Mouse (Mus musculus): ENCODE measurements around the gene Rara. TPM values are rescaled to one million over a fixed set of nuclear protein-coding genes. Genes with fewer than 3 reads are reported as not detected.

Gene Rara
- total RNA-seq, 2 experiments from 2014 or later: 18.5 to 18.7 TPM

DNA sequence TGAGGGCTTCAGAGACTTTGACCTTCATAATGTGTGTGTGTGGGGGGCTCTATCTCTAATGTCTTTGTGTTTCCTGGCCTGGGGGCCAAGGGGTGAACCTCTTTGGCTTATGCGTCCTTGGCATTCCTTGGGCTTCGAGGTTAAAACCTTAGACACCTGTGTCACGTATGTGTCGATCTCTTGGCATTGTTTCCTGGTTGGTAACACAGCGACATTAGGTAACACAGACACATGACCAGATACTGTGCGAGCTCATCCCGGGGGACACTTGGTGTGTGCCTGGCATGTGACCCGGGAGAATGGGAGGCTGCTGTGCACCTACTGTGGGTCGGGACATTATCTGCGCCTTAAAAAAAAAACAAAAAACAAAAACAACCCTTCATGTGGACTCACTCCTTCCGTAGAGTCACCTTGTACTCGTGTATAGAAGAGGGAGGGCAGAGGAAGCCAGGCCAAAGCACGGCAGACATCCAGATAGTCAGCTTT, 26.3 kb downstream of the Rara start:
- no peak for DNase-seq

DNA sequence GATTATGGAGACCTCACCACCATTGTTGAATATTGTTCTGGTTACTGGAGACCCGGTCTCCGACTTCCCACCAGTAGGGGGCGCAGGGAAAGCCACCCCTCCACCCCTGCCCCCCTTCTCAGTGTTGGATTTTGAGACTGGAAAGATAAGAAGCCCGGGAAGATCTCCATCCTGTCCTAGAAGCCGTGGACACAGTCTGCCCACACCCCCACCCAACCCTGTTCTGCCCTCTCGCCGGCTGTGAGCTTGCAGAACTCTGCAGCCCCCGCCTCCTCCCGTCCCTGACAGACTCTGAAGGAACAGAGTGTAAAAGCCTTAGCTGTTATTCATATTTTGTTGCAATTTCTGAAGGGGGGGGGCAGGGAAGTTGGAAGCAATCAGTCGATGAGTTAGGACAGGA, 26.8 kb downstream of the Rara start:
- no peak for DNase-seq

DNA sequence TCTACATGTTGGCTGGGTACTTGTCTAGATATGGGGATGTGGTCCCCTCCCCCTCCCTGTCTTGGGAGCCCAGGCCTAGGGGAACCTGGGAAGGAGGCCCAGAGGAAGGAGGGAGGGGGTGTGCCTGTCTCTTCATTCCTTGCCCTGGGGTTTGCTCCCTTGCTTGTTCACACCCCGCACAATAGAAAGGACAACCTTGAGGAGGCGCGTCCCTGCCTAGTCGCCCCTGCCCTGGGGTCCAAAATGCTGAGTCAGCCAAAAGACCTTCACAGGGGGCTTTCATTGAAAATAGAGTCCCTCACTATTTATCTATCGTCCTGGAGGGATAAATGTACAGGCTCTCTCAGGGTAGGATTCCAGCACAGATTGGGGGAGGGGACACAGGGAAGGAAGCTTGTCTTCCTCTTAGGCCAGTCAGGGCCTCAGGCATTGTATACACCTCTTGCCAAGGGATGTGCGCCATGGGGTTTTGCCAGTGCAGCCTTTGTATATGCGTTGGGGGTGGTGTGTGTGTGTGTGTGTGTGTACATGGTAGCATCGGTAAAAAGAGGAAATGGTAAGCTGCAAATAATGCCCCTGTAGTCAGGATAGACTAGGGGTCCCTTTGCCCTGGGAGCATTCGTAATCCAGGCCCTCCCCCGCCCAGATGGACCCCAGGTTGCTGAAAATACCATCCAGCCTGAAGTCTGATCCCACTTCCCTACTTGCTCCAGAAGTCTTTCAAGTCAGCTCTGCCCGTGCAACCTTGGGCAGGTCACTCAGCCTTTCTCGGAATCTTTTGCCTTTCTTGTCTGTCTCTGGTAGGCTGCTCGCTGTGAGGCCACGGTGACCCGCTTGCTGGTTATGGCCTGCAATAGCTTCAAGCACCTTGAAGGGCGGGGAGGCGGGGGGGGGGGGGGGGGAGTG, 27.4 kb downstream of the Rara start:
- DNase-seq: no peak

DNA sequence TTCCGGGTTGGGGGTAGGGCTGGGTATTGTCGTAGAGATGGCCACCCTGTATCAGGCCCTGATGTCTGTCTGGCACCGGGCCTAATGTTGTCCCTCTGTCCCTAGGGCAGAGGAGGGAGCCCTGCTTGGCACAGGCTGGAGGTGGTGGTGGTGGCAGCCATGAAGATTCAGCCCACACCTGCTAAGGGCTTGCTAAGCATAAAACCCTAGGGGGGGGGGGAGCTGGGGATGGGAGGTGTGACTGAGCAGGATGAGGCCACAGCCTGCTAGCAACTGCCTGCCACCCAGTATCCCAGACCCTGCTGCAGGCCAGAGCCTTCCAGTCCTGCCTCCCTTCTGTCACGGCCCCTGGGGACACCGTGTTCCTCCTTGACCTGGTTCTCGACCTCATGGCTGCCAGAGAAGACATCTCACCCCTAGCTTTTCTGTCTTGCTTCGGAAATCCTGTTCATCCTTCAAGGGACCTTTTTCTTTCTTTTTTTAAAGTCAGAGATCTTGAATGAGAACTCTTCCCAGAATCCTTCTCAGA, 28.2 kb downstream of the Rara start:
- DNase-seq: no peak

DNA sequence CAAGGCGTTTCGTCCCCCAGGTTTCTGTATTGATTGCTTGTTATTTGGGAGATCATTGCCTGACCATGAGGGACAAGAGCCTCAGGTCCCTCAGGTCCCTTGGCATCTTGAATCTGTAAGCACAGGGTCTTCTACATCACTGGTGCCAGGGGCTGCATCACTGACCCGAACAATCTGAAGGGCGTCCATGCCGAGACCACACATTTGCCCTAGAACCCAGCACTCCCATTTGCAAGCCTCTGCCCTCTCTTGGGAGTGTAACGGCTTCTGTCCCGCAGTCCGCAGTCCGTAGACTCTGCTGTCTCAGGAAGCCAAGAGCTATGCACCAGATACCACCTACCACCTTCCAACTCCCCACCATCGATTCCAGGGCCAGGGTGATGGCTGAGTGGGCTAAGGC, 28.7 kb downstream of the Rara start:
- DNase-seq: no peak

DNA sequence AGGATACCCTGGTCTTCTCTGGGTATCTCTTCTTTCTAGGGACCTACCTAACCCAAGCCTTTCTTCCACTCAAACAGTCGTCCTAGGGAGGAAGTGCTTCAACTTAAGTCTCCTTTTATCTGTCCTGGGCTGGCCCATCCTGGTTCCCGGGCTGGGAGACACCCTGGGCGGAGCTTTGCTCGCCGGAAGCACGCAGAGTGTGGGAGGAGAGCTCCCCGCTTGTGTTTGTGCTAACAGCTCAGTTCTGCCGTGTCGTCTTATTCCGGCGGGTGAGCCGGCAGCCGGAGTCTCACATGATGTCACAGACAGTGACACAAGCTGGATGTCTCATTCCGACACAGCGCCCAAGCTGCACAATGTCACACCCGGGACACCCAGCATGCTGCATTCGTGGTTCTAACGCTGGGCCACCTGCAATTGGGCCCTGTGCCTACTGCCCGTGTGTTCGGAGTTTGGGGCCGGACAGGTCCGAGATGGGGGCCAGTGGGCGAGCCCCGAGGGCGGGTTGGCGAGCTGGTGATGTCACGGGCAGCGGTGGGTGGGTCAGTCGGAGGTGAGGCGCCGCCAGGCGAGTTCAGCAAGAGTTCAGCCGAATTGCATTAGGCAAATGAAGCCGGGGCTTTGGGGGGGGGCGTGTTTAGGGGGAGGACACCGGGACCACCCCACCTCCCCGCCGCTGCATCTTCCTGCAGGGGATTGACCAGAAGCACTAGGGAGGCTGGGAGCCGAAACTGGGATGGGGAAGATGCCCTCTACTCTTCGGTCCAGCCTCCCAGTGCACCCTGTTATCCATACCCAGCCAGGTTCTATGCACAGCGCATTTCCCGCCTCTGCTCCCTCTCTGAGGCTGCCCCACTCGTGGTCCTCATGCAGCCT, 32.1 kb downstream of the Rara start:
- peak in 1 of 2 experiments; percentile 72 for DNase-seq

DNA sequence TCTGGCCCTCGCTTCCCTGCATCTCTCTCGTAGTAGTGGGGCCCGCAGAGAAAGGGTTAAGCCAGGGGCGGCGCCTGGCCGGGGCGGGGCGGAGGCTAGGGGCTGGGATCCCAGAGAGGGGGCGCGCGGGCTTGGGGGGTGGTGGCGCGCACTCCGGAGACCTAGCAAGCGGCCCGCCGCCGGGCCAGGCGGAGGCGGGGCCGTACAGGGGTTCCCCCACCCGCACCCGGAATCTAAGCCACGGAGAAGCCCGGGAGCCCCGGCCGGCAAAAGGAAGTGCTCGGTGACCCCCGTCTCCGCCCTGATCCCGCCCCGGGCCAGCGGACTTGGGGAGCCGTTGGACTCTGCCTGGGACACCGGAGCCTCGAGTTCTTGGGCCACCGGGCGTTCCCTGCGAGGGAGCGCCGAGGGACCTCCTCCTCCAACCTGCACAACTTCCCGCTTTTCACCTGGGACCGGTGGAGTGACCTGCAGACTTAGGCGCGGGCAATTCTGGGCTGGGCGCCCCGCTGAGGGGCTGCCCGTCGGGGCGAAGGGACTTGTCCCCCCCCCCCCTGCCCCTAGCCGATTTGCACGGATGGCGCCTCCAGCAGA, 32.8 kb downstream of the Rara start:
- DNase-seq: no peak

DNA sequence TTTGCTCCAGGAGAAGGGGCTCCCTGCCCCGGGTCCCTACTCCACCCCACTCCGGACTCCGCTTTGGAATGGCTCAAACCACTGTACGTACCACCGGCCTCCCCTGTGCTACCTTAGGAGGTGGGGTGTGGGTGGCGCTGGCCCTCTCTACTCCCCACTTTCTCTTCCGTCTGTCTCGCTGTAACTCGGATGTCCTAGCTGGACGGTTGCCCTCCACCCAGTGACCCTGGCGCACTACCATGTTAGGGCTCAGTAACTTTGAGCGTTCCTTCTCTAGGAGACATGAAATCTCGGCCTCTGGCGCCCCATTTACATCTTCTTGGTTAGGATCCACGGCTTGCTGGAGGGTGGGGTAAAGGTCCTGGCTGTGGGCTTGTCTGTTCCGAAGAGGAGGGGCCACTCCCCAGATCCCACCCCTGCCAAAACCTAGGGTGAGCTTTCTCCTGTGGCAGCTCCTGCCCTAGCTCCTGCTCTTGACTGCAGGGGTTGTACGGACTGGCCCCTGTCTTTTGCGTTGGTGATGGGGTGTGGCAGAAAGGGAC, 33.5 kb downstream of the Rara start:
- no peak for DNase-seq

DNA sequence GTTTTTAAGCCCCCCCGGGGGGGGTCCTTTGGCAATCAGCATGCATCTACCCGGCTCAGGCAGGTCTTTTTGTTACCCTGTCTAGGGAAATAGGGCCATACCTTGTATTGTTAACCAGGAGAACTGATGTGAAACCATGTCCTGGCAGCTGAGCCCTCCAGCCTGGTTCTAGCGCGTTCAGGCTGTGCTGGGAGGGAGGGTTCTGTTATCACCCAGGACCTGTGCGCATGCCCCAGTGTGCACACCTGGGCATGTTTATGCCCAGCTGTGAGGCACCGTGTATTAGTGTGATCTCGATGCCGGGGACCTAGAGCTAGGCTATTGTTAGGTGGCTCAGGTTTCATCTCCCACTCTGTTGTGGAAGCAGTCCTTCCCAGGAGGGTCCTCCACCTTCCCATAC, 34.1 kb downstream of the Rara start:
- no peak for DNase-seq

DNA sequence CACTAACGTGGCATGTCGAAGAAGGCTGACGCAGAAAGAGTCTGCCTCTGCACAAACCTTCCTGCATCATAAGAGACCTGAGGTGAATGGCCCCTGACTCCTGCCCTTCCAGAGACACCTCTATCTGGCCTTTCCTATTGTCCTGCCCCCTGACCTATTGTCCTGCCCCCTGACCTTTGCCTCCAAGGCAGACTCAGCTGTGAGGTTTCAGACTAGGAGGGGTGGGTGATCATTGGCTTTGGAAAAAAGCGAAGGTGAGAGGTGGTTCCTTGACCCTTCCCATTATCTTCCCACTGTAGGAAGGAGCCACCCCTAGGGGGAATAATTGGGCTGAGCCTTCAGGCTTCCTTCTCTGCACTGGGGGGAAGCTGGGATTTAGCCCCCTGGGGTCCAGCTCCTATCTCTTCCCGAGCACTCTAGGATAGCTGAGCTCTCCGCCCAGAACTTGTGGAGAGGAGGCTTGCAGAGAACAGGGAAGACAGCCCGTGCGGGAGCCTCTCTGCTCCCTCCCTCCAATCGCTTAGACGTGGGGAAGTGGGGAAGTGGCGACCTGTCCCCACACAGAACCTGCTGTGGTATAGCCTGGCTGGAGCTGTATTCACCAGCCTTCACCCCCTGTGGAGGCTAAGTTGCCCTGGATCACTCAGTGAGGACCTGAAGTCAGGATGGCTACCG, 34.9 kb downstream of the Rara start:
- DNase-seq: no peak

DNA sequence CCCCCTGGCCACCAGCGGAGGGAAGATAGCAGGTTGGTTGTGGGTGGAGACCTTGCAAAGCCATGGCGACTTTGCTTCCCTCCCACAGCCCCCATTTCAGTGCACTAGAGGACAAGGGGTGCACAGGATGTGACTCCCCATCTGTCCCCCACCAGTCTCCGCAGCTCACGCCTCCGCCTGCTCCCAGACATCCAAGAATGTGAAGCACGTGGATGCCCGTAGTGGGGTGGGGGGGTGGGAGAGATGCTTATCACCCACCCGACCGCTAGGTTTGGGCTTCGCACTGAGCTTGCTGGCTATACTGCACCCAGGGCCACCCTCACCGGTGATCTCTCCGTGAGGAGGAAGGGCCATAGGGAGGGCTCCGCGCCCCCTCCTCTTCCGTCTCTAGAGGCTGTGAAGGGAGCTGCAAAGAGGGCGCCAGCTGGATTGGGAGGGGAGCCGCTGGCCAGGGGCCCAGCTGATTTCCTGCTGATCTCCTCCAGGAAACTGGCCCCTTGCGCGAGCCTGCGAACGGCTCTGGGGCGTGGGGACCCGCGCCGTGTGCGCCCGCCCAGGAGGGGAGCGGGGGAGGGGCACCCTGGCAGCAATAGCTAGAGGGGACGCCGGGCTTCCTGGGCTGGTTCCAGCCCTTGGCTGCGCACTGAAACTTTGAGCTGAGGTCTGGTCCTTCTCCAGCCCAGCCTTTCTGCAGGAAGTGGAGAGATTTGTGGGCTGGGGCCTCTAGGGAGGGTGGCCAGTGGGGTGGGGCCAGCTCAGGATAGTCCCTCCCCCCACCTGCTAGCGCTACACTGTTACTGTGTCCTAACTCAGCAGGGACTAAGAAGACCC, 35.8 kb downstream of the Rara start:
- DNase-seq: no peak

DNA sequence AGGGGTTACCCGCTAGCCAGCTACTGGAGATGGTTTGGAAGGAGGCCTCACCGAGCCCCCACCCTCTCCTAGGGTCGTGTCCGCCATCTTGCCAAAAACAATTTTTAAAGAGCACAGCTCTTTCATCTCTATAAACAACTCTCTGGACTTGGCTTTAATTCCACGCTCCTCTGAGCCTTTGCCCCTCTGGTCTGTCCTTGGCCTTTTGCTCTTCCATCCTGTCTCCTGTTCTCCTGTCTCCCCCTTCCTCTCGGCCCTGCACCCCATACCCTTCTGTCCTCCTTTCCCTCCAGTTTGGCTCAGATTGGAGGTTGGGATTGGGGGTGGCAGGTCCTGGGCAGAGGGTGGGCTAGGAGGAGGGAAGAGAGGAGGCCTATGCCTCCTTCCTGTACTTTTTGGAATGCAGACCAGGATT, 36.6 kb downstream of the Rara start:
- no peak for DNase-seq

DNA sequence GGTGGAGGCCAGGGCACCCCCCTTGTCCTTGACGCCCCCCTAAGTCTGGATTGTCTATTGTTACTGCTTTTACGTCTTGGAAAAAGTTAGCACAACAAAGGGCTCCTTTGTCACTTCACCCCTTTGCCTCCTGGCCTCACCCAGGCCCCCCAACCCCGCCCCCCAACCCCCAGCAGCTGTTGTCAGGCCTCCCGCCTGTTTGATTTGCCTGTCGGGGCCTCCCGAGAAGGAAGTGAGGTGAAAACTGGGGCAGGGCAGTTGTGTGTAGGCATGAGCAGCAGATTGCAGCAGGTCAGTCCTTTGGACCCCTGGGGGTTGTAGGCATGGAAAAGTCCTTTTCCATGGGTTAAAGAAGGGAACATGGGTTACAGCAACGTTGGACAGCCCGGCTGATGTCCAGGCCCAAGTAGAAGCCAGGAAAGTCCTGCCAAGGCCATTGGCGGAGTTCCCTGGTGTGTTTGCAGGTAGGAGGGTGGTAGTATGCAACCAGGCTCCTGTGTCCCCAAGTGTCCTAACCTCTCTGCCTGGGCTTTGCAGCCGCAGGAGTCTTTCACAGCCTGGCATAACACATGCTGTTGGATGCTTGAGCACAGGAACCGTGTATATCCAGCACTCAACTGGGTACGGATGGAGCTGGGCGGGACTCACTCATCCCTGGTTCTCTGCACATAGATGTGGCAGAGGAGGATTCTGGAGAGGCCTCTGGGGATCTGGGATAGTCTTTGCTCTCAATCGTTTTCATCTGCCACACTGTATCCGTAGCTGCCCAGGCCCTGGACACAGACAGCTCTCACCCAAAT, 37.2 kb downstream of the Rara start:
- DNase-seq: no peak

DNA sequence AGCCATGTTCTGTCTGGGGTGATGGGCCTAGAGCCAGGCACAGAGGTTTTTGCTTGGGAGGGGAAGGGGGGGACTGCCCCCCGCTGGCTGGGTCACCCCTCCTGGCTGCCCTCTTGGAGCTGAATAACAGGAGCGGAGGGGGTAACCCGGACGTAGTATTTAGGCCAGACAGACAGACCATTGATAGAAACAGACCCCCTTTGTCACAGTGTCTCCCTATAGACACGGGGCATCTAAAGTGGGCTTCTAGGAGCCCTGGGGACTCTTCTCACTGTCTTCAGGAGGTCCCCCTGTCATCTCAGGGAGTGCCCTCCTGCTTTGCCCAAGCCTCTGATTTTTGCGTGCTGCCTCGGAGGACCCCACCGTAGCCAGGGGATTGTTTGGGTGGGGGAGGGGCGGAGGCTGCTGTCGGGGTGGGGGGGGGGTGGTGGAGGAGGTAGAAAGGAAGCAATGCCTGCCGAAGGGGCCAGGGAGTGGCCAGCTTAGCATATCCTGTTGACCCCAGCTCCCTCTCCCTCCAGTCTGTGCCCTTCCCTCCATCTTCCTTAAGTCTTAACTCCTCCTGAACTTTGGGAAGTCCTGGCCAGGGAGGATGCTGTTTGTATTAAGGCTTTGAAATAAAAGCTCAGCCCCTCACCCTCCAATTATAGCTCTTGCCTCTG, 37.9 kb downstream of the Rara start:
- DNase-seq: no peak

DNA sequence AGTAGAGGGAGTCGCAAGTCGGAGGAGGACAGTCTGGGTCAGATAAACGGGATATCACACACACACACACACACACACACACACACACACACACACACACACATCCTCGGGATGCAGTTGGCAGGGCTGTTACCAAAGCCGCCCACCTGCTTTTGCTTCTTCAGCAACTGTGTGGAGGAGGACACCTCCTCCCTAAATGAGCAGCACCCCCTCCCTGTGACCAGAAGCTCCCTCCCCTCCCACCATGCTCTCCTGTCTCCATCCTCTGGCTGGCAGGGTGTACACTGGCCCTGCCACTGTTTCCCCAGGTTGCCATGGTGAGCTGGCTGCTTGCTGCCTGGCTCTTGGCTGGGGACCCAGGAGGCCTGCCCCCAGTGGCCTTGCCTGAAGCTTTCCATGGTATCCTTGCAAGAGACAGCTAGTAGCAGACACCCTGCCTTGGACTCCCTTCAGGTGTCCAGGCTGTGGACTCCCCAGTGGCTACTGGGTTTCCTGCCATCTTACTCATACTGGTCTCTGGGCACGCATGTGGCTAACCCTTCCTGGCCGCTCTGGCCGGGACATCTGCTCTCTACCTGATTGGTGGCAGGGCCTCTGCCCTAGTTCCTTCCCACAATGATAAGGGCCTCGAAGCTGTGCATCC, 39.0 kb downstream of the Rara start:
- peak; percentile 77 to 83 for DNase-seq

DNA sequence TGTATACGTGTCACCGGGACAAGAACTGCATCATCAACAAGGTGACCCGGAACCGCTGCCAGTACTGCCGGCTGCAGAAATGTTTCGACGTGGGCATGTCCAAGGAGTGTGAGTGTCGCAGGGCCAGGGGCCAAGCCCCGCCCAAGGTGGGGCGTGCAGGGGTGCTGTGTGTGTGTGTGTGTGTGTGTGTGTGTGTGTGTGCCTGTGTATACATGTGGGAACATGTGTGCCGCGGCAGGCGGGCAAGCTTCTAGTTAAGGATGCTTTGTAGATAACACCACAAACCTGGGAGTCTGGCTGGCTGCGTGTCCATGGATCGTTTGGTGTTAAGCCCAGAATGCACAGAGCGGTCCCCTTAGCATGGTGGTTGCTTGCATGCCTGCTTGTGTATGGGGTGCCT, 40.5 kb downstream of the Rara start:
- no peak for DNase-seq

DNA sequence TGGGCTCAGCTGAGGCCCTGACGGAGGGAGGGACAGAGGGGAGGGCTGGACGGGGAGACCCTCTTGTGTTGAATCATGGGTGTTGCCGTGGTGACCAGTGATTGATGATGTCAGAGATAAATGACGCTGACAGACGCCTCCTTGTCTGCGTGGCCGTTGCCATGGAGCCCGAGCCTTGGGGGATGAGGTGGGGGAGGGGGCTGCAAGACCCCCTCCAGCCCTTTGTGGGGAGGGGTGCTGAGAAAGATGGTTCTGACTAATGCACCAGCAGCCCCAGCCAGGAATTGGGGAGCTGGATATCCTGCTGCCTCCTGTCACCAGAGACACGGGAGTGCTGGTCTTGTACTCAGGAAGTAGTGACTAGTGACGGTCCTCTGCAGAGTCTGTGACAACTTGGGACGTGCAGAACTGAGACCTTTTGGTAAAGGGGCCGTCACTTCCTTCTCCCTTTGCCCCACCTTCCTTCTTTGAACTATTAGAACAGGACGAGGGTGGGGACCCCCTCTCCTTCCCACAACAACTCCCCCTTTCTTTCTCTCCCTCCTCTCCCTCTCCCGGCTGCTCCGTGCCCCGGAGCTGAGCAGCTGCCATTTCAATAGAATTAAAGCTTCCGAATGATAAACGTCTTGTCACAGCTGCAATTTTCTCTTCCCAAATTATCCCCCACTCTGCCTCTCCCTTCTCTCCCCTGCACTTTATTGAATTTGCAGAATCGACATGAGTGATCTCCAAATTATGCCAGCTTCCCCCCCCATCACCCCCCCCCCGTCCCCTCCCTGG, 41.3 kb downstream of the Rara start:
- no peak for DNase-seq

DNA sequence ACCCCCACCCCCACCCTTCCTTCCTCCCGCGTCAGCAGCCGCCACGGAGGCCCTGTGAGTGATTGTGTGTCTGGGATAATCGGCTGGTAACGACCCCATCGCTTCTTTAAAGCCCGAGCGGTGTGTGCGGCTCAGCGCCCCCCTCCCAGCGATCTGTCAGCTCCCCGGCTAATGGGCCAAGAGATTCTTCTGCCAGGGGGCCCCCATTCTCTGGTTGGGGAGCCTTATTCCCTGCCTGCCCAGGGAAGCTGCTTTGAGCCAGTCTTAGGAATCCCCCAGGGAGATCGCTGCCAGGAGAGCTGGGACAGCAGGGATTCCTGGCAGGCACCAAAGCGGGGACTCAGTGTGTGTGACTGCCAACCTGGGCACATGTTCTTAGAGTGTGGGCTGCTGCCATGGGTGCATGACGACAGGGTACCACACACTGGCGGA, 41.9 kb downstream of the Rara start:
- DNase-seq: peak; percentile 79 to 80

All from layer of hippocampus, postnatal 36 days (tissue).